14 mouse cellular contexts compared by ENCODE assay signal in genomic region chr6:126203366-126203765, GRCm38 (mm10). TPM values are rescaled to one million over a fixed set of nuclear protein-coding genes. Genes with fewer than 3 reads are reported as not detected.
"Had no signal": no experiment of that assay in that cellular context is flagged by ENCODE, and none has a peak within 500 bp of the region (broad histone marks: within the 10 kb centered on the region; RNA-seq: fewer than 3 reads in every experiment).

No protein-coding gene starts in this region.

- H3K4me2 ChIP-seq: liver, embryonic 13.5 days; lung, embryonic 15.5 days; midbrain, embryonic 11.5 days; midbrain, embryonic 15.5 days had no signal

- ATAC-seq: midbrain, embryonic 15.5 days had no signal

- H3K36me3 ChIP-seq: limb, embryonic 10.5 days; liver, embryonic 13.5 days; lung, embryonic 15.5 days; midbrain, embryonic 15.5 days had no signal

- H3K4me3 ChIP-seq: left cerebral cortex, adult 2 months; limb, embryonic 10.5 days; liver, embryonic 13.5 days; lung, embryonic 15.5 days; megakaryocyte, embryonic 14.5 days; midbrain, embryonic 15.5 days had no signal

- H3K9ac ChIP-seq: liver, embryonic 13.5 days; liver, postnatal 0 days; lung, embryonic 15.5 days; midbrain, embryonic 15.5 days had no signal

- H3K27ac ChIP-seq: left cerebral cortex, adult 2 months; limb, embryonic 10.5 days; liver, embryonic 13.5 days; lung, embryonic 15.5 days; macrophage; midbrain, embryonic 15.5 days had no signal

- H3K4me1 ChIP-seq: limb, embryonic 10.5 days; liver, embryonic 13.5 days; lung, embryonic 15.5 days; megakaryocyte, embryonic 14.5 days; midbrain, embryonic 15.5 days had no signal

- H3K27me3 ChIP-seq: liver, embryonic 13.5 days; lung, embryonic 15.5 days; megakaryocyte, embryonic 14.5 days; midbrain, embryonic 15.5 days had no signal

- DNase-seq: liver, embryonic 13.5 days; lung, postnatal 14 days; right cerebral cortex, postnatal 25 days; thymus, postnatal 36 days had no signal

- H3K9me3 ChIP-seq: limb, embryonic 10.5 days; liver, embryonic 13.5 days; lung, embryonic 15.5 days; megakaryocyte, embryonic 14.5 days; midbrain, embryonic 15.5 days had no signal

RNA-seq across cellular contexts. Expression of gene Ntf3, which starts 36.7 kb away (rescaled TPM):
- total RNA-seq: monocyte, adult 5-6 weeks; neutrophil, adult 5-6 weeks had no signal
- polyA plus RNA-seq: macrophage had no signal
